Mouse (Mus musculus) frontal cortex, postnatal 25 days (tissue): ENCODE measurements around the gene Dap.

Experiments used
- DNase-seq, 2 experiments: peaks; one replicate each; pipeline ENCODE4 v3.0.0; 2022; ENCODE audit warnings: low spot score in 2 of 2

Dap gene

DNA sequence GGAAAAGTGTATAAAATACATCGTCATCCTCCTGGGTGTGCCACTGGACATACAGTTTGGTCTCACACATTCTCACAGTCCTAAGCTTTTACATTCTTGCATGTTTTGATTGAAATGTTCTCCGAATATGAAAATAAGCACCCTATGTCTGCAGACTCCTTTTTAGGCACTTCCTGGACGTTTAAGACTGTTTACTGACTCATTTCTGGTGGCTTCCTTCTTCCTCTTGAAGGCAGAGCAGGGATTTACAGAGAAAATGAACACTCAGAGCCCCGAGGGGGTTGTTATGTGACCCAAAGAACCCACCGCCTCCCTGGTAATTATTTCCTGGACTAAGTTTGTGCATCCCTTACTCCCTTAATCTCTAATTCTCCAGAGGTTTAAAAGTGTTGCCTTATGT lies 13.8 kb downstream of the Dap start:
- DNase-seq = no peak

DNA sequence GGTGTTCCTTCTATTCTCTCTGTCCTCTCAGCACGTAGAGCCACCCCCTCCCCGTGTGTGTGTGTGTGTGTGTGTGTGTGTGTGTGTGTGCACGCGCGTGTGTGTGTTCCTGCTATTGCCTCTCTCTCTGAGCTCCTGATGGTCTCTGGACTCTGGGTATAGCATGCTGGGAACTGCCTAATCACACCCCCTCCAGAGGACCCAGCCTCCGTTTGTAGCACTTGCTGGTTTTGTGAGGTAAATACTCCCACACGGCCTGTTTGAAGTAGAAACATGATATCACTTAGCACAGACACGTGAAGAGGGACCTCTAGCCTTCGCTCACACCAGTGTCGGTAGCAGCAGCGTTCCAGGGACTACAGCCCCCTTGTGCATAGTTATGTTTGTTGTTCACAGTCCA lies 14.5 kb downstream of the Dap start:
- DNase-seq = no peak

DNA sequence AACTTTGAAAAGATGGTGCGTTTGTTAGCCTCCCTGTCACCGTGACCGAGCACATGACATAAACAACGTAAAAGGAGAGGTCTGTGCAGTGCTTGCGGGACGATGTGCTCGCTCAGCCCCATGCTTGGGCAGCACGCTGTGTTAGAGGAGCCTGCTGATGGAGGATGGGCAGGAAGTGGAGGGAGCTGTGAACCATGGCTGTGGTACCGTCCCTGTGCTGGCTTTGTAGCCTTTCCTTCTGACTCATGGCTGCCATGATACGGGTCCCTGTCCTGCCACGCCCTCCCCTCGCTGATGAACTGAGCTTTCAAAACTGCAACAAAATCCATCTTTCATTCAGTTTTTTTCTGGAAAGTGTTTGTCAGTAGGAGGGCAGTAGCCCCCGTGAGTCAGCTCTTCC lies 15.6 kb downstream of the Dap start:
- no peak for DNase-seq

DNA sequence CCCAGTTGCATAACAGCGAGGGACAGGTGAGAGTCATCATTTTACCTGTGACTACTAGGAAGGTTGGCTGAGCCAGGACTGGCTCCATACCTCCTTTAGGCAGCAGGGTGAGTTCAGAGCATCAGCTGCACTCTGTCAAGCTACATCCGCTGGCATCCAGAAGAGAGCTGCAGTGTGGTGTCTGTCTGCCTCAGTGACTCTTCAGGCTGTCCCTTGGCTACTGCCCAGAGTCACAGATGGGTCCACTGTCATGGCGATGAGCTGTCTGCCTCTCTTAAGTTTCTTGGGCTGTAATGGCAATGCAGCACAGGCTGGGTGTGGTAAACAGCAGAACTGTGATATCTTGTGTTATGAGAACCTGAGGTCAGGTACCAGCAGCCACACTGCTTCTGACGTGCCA lies 16.1 kb downstream of the Dap start:
- DNase-seq = no peak

DNA sequence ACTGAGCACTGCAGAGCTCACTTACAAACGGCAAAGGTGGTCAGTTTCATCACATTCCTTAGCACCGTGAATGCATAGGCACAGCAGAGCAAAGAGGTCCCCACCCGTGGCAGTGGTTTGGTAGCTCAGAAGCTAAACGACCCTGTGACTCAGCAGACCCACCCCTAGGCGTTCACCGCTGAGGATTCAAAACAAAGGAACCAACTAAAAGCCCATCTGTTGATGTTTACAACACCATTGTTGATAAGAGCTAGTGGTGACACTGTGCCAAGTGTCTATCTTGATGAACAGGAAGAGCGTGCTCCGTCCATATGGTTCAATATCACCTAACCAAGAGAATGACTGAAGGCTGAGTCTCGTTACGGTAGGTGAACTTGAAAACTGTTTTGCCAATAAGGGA lies 19.1 kb downstream of the Dap start:
- DNase-seq = no peak

DNA sequence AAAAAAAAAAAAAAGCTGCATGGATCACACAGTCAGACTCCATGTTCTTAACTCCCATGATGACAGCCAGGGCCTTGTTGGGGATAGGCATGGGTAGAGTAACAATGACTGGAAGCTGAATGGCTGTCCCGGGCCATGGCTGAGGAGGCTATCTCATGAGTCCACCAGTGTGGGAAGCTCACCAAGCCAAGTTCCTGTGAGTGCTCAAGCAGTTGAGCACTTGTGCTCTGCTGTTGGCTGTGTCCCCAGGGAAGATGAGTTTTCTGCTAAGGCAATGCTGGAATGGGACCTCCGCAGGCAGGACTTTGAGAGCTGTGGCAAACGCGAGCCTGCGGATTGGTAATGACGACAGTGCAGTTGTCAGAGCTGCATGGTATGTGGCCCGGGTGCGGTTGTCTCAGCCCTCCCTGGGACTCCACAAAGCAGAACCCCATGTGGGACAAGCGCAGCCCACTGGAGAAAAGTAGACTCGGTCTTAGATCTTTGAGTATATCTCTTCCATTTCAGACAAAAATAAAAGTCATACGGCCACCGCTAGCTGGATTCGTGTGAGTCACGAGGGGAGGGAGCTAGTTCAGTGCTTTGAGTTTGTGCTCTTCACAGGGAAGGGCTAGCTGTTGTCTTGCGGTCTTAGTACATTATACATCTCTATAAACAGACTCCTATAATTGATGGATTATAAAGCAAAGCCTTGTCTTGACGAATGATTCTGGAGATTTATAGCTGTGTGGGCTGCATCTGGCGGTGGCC lies 20.8 kb downstream of the Dap start:
- no peak for DNase-seq

DNA sequence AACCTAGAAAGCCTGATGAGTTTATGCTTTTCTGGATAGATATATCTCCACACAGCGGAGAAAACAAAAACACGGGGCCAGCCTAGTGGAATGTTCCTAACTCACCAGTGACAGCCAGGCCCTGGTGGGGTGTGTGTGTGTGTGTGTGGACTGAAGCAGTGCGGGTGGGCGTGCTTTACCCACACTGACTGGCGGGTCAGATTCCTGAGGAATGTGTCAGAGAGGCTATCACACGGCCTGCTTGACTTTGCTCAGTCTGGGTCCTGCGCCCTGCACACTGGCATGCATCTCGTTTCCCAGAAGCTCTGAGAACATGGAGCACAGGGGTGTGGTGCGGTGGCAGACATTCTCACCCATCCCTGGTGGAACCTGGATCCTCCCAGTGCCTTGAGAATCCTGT lies 21.8 kb downstream of the Dap start:
- no peak for DNase-seq

DNA sequence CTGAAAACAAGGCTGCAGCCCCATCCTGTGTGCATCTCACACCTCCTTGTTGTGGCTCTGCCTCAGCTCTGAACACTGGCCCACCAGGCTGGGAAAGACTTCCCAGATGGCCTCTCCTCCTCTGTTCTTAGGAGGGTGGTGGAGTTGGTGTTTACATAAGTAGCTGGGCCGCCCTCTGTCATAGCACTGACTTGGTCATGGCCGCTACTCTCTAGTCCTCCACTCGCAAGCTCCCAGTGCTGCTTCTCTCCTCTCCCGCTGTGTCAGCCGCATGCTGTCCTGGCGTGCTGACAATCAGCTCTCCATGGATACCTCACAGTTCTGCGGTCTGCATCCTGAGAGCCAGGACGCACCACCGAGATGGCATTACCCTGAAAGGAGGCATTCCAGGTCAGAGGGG lies 22.9 kb downstream of the Dap start:
- DNase-seq = no peak

DNA sequence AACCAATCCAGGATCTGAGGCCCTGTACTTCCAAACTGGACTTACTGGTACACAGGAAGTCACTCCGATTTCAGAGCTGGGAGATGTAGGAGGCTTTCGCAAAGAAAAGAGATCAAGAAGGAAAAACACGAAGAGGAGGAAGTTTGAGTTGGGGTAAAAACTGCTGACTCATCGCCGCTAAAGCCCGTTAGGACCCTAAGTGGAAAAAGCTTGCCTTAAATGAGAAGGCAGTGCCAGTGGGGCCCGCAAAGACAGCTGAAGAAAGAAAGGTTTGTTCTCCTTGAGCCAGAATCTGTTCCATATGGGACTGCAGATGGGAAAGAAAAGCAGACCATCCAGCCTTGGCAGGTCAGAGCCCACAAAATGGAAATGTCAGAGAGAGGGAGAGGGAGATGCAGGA lies 24.8 kb downstream of the Dap start:
- DNase-seq = no peak

DNA sequence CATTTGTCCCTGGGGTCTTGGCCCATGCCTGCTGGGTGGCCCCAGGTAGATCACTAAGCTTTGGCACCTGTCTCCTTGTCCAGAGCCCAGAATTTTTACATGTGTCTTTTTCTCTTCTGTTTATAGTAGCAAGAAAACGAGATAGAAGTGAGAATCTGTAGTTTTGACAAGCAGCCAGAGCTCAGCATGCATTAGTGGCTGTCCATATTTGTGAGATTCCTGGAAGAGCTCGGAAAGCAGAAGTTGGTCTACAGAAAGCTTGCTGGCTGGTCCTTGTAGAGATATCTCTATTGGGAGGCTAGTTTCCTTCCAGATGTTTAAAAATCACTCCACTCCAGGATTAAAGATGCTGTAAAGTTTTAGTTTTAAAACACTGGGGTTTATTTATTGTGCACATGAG lies 25.9 kb downstream of the Dap start:
- DNase-seq = no peak

DNA sequence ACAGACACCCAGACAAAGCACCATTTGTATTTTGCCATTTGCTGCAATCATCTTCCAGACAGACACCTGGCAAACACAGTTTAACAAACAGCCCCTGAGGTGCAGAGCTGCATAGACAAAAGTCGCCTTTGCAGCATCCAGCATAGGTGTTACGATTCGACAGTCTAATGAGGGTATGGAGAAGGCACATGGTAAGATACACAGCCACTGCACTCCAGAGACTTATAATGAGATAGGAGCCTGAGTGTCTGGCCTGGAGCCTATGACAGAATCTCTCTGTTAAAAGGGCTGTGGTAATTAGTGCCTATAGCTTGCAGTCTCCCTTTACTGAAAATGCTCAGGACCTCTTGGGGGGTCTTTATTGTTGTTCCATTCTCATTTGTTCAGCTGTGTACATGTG lies 26.6 kb downstream of the Dap start:
- DNase-seq = no peak

DNA sequence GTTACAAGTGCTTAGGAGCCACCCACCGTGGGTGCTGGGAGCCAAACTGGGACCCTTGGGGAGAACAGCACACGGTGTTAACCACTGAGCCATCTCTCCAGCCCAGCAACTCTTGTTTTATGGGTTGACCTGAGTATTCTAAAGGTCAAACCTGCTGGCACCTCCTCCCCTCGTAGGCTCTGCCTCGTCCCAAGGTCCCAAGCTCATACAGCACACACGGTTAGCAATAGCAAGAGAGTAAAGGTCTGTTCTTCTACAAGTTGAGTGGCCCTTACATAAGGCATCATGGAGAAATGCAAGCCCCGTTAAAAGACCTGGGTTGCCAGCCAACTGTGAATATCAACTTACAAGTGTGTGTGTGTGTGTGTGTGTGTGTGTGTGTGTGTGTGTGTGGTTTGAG lies 27.1 kb downstream of the Dap start:
- no peak for DNase-seq

DNA sequence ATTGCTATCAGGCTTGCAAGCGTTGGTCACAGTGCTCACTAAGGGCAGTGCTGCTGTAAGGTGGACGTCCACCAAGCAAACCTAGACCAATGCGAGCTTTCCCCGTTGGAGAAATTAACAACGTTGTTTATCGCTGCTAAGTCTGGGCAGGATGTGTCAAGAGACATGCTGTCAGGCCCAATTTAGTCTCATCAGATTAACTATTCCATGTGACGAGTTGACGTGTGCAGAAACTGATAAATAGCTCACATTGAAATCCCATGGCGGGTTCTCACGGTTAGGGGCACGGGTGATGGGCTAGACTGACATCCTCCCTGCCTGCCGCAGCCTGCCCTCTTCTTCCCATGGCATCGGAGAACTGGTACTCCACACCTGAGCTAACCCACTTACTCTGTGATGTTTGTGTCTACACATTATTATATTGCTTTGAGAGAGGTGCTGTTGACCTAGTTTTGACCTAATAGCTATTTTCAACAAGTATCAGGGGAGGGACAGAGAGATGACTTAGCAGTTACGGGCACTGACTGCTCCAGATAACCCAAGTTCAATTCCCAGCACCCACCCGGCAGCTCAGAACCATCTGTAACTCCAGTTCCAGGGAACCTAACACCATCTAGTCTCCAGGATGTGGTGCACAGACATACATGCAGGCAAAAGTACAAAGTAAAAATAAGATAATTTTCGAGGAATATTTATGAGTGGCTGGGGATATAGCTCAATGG lies 28.6 kb downstream of the Dap start:
- DNase-seq = no peak

DNA sequence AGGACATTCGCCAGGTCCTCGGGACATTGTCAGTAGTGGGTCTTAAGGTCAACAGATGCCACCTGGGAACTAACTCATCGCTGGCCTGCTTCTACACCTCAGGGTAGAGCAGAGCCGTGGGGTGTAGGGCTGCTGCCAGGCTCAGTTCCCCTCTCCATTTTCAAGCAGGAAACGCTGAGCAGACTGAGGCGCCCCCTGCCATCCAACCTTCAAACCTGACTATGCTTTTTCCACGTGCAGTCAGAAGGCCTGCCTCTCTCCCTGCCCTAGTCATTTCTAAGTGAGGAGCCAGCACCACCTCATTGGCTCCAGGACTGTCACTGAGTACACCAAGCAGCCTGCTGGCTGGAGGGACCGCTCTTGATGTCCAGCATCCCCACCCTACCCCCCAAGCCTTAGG lies 29.3 kb downstream of the Dap start:
- no peak for DNase-seq

DNA sequence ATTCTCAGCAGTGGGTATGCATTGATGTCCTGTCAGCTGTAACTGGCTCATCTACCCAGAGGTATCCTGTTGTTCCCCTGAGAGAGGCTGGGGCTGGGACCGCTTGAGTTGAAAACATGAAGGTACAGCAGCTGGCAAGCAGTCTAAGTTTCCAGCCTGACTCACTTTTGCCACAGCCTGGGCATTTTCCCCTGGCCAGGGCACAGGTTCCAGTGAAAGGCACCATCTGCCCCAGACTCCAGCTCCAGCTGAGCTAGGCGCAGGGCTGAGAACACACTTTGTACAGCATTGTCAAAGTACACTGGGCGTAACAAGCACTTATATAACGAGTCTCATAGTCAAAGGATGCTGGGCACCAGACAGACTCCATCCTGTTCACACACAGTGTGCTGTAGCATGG lies 29.8 kb downstream of the Dap start:
- DNase-seq = no peak

DNA sequence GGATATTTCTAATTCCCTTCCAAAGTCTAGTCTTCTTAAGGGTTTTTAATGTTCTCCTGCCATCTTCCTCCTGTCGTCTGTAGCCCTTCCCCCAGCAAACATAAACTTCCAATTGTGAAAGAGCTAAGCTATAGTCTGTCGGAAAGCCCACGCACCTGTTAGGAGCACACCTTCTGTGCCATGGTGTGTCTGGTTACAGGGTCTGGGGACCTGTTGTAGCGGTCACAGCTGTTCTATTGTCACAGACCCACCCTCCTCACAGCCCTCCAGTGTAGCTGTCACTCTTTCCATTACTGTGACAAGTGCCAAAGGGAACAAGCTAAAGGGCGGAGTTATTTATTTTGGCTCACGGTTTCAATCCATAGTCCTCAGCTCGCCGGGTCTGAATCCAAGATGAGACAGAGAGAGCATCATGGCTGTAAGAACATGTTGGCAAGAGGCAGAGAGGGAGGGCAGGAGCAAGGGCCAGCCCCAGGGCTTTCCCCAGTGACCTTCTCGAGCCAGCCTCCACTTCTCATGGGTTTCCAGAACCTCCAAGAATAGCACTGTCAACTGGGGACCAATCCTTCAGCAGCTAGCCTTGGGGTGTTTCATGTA lies 30.9 kb downstream of the Dap start:
- no peak for DNase-seq

DNA sequence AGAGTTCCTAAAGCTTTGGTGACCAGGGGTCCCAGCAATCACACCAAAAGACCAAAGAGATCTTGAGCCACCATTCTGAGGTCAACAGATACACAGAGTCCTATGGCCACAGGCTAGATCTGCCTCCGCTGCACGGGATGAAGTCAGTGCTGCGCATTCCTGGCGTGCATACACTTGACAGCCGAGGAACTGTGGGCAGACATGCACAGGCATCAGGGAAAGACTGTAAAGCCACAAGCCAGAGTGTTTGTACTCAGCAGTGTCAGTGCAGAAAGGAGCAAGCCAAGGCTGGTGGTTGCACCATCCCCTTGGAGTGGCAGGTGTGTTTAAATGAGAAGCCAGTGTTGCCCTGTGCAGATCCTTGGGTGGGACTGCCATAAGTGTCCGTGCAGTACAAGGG lies 31.6 kb downstream of the Dap start:
- DNase-seq = no peak

DNA sequence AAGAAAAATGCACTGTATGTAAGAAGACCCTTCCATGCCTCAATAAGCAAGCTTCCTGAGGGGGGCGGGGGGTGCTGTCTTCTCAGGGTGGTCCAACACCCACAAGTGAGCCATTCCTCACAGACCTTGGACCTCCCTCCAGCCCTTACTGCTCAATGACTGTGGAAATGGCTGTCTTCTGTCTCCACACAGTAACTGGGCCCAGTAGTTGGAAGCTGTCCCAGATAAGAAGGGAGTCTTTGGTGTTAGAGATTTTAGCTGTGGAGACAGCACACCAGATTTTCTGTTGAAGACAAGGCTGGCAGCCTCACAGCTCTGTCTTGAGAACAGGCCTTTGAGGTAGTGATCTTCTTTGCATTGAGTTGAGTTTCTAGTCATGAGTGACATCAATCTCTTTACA lies 33.2 kb downstream of the Dap start:
- DNase-seq = no peak

DNA sequence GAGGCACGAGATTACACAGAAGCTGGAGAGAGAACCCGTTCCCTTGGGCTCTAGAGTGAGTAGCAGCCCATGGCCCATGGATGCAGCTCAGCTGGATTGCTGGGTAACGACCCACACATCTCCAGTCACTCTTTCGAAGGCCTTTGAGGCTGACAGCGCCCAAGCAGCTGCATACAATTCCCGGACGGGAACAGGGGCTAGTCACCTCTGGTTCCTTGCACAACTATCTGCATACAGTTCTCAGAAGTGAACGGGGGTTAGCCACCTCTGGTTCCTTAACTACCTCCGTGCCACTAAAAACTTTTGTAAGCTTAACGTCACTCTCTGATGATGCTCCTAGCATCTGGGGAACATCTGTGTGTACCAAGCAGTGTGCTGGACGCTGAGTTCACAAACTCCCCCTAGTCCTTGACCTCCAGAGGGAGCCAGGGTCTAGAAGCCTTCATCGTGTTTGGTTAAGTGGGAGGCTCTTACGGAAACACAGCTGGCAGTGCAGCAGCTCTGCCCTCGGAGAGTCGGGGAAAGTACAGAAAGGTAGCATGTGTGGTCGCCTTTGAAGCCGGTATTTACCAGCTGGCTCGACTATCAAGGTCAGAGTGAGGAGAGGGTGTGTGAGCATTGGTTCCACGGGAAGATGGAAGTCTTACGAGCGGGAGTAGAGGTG lies 34.0 kb downstream of the Dap start:
- no peak for DNase-seq

DNA sequence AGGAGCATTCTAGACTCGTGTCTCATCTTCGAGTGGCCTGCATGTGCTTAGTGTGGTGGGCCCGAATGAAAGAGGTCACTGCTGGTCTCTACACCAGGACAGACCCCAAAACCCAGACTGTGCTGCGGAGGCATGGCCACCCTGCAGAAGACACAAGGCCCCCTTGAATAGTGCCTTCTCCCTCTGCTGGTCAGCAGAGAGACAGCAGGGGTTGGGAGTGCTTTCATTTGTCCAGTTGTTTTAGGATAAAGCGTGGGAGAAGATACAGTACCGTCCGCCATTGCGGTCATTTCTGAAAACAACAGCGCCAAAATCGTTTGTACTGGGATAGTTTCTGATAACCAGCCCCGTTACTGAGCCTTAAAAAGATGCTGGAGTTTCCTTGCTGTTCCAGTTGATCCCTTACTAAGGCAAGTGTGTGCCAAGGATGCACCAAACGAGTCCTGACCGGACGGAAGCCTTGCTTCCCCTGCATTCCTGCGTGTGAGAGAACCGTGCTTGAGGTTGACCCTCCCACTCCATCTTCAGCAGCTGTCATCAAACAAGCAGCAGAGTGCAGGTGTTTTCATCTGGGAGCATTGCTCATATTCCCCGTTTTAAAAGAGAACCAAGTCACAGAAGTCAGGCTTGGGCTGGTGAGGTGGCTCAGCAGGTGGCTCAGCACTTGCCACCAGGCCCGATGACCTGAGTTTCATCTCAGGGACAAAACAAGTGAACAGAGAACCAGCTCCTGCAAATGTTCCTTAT lies 34.8 kb downstream of the Dap start:
- no peak for DNase-seq

DNA sequence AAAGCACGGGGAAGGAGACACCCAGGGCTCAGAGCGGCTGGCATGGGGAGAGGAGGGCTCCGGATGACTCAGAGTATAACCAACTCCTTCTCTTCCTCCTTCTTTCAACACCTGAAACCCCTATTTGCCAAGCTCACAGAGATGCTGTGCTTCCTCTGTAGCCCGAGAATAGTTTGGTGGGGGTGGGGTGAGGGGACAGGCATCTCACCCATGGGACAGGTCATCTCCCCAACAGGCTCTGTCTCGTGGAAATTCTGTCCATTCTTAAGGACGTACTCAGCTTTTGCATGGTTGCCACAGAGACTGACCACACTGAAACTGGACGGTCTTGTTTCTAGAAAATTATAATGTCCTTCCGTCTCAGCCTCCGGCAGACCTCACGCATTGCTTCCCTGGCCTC lies 37.0 kb downstream of the Dap start:
- DNase-seq = no peak

DNA sequence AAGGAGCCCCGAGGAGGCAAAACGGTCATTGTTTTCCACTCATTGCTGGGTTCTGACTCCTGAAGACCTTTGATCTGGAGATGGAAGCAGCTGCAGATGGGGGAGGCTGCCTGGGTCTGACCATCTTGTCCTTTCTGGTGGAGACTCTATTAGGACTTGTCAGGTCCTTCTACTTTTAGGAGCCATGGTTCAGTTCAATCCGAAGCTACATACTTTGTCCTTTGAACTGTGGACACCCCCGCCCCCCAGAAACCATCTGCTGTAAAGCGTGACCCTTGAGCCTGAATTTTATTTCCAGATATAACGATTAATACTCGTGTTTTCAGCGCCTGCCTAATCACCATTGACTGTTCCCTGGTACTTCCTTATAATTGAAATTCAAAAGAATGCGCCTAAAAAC lies 38.2 kb downstream of the Dap start:
- no peak for DNase-seq
